Comparison of ENCODE assay signal across 16 mouse cellular contexts in the genomic region with DNA sequence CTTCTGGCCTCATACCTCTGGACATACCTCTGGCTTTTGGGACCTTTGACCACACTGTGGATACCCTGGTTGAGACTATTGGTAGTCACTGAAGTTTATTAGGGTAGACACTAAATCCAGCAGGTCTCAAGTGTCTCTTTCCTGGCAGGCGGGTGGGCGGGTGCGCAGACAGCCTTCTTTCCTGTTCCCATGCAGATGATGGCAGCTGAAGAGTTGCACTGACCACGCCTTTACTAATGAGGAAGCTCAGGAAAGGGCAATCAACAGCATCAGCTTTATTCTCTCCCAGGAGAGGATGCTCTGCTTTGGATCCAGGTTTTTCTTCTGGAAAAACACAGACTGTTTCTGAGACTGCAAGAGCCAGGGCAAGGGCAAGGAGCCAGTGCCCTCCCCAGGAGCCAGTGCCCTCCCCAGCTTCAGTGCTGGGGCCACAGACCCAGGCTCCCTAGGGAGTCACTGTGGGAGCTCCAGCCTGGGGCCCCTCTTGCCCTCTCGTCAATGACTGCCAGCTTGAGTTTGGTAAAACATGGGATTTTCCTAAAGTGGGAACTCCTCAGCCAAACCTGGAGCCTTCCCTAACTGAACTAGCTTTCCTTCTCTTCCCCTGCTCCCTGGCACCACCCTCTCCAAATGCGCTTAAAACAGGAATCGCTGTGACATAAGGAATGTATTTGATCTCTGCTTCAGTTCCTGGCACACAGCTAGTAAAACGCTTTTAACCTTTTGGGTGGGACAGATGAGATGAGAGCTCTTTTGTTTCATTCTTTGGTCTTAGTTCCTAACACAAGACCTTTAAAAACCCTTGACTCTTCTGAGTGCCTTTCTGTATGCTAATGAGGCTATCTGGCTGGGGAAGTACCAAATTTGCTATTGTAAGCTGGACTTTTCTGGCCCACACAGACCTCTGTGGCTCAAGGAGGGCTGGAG.
DNase-seq lines count a peak whose midpoint lies in the region; ATAC-seq and TF ChIP-seq lines count a peak whose summit lies in the region.
"Had no signal": no experiment of that assay in that cellular context is flagged by ENCODE, and none has a peak within 500 bp of the region (broad histone marks: within the 10 kb centered on the region; RNA-seq: fewer than 3 reads in every experiment).

No protein-coding gene starts in this region.

- H3K4me2 ChIP-seq in kidney, postnatal 0 days (ENCODE audit: low read length), result no peak overlapping the region
- H3K4me2 ChIP-seq in kidney, embryonic 16.5 days (replicated peaks; ENCODE audit: low read depth, low read length), result no peak overlapping the region
- no peak overlapping the region for H3K4me2 ChIP-seq in stomach, postnatal 0 days (replicated peaks; ENCODE audit: low read depth)
- H3K4me2 ChIP-seq: forebrain, embryonic 13.5 days; heart, embryonic 11.5 days; kidney, embryonic 15.5 days; limb, embryonic 12.5 days had no signal

- H3K27ac ChIP-seq in kidney, postnatal 0 days, result no peak overlapping the region
- H3K27ac ChIP-seq in kidney, embryonic 16.5 days (ENCODE audit: low read length), result no peak overlapping the region
- H3K27ac ChIP-seq in stomach, postnatal 0 days (replicated peaks), result no peak overlapping the region
- H3K27ac ChIP-seq: forebrain, embryonic 13.5 days; kidney, embryonic 15.5 days; limb, embryonic 12.5 days; liver, embryonic 14.5 days had no signal

- no peak for TF ChIP-seq CTCF in kidney, postnatal 0 days (IDR thresholded peaks at IDR 0.05; ENCODE audit: low read depth)
- TF ChIP-seq CTCF in stomach, postnatal 0 days (IDR thresholded peaks at IDR 0.05; ENCODE audit: low read depth), result no peak

- no peak overlapping the region for H3K4me3 ChIP-seq in kidney, postnatal 0 days (replicated peaks; ENCODE audit: low read depth, low read length)
- no peak overlapping the region for H3K4me3 ChIP-seq in kidney, embryonic 16.5 days (ENCODE audit: low read length)
- H3K4me3 ChIP-seq in stomach, postnatal 0 days (ENCODE audit: low read depth, low read length), result no peak overlapping the region
- H3K4me3 ChIP-seq: forebrain, embryonic 13.5 days; kidney, embryonic 15.5 days; limb, embryonic 12.5 days had no signal

- 21% methylated on average over 8 of the region's 8 CpGs for WGBS in kidney, postnatal 0 days
- 26% methylated on average over 8 of the region's 8 CpGs for WGBS in kidney, embryonic 16.5 days
- 54% methylated on average over 8 of the region's 8 CpGs for WGBS in stomach, postnatal 0 days

- H3K27me3 ChIP-seq in kidney, postnatal 0 days (ENCODE audit: insufficient read depth, low read length), result no peaks in the 10 kb centered on the region
- H3K27me3 ChIP-seq in kidney, embryonic 16.5 days (ENCODE audit: insufficient read depth, low read length), result no peaks in the 10 kb centered on the region
- no peaks in the 10 kb centered on the region for H3K27me3 ChIP-seq in stomach, postnatal 0 days (ENCODE audit: control insufficient read depth, insufficient read depth, low read length)
- H3K27me3 ChIP-seq: forebrain, embryonic 13.5 days; kidney, embryonic 15.5 days; limb, embryonic 12.5 days had no signal

- no peak for TF ChIP-seq EP300 in stomach, postnatal 0 days (optimal IDR thresholded peaks at IDR 0.05)

- H3K9ac ChIP-seq in kidney, postnatal 0 days (ENCODE audit: low read depth, low read length), result no peak overlapping the region
- no peak overlapping the region for H3K9ac ChIP-seq in kidney, embryonic 16.5 days (replicated peaks; ENCODE audit: low read length)
- H3K9ac ChIP-seq in stomach, postnatal 0 days (ENCODE audit: low read length), result no peak overlapping the region
- H3K9ac ChIP-seq: forebrain, embryonic 13.5 days; kidney, embryonic 15.5 days; limb, embryonic 12.5 days; liver, embryonic 14.5 days had no signal

- no peaks in the 10 kb centered on the region for H3K9me3 ChIP-seq in kidney, postnatal 0 days (replicated peaks; ENCODE audit: low read length)
- no peaks in the 10 kb centered on the region for H3K9me3 ChIP-seq in kidney, embryonic 16.5 days (ENCODE audit: low read length)
- H3K9me3 ChIP-seq in stomach, postnatal 0 days (ENCODE audit: control insufficient read depth, low read length), result no peaks in the 10 kb centered on the region
- H3K9me3 ChIP-seq: forebrain, embryonic 13.5 days; kidney, embryonic 15.5 days; limb, embryonic 12.5 days had no signal

- H3K4me1 ChIP-seq in kidney, postnatal 0 days (replicated peaks; ENCODE audit: insufficient read depth, low read length), result no peaks in the 10 kb centered on the region
- H3K4me1 ChIP-seq in kidney, embryonic 16.5 days (ENCODE audit: insufficient read depth, low read length), result no peaks in the 10 kb centered on the region
- H3K4me1 ChIP-seq in stomach, postnatal 0 days (replicated peaks; ENCODE audit: control insufficient read depth, insufficient read depth), result no peaks in the 10 kb centered on the region
- H3K4me1 ChIP-seq: forebrain, embryonic 13.5 days; kidney, embryonic 15.5 days had no signal

- H3K36me3 ChIP-seq in kidney, postnatal 0 days (ENCODE audit: insufficient read depth, low read length), result no peaks in the 10 kb centered on the region
- no peaks in the 10 kb centered on the region for H3K36me3 ChIP-seq in kidney, embryonic 16.5 days (ENCODE audit: insufficient read depth, low read length)
- no peaks in the 10 kb centered on the region for H3K36me3 ChIP-seq in stomach, postnatal 0 days (ENCODE audit: control insufficient read depth, insufficient read depth, low read length)
- H3K36me3 ChIP-seq: kidney, embryonic 15.5 days; limb, embryonic 12.5 days had no signal

- no peak for ATAC-seq in kidney, postnatal 0 days (replicated peaks; ENCODE audit: low FRiP score, low read depth)
- ATAC-seq in kidney, embryonic 16.5 days (ENCODE audit: low FRiP score, low TSS enrichment), result no peak
- ATAC-seq in stomach, postnatal 0 days (ENCODE audit: low FRiP score, low TSS enrichment), result no peak
- ATAC-seq: CD4-positive, CD25-positive, alpha-beta regulatory T cell, adult 4 months; forebrain, embryonic 13.5 days; midbrain, embryonic 16.5 days had no signal

- DNase-seq in adrenal gland, adult 2 months, result peak; percentile 21
- DNase-seq in adrenal gland, adult 8-10 months, result no peak
- peak; percentile 6 for DNase-seq in kidney, postnatal 0 days (ENCODE audit: low spot score)
- peak; percentile 94 for DNase-seq in R1 (ENCODE audit: low read depth, low spot score)
- DNase-seq in lung, postnatal 10 days, result peak; percentile 8
- DNase-seq in yolk sac, embryonic 10.5 days (ENCODE audit: low spot score), result no peak
- DNase-seq in stomach, postnatal 0 days (ENCODE audit: low spot score), result no peak
- DNase-seq: cerebellum, postnatal 10 days had no signal

Comparison
In these comparisons a context has a peak if more than half of its experiments do, and no peak if none do; other contexts are left out.
1. DNase-seq: peak in adrenal gland, adult 2 months (single experiment), kidney, postnatal 0 days (single experiment), R1 (single experiment) and lung, postnatal 10 days (single experiment); none in adrenal gland, adult 8-10 months (single experiment), yolk sac, embryonic 10.5 days (single experiment) and stomach, postnatal 0 days (single experiment).